Mouse (Mus musculus) cerebellum, postnatal 4 days (tissue): ENCODE results near the gene C2cd2.

ENCODE experiments used
- DNase-seq, 2 experiments: peaks; one replicate each; pipeline ENCODE4 v3.0.0; 2022; ENCODE audit warnings: low spot score in 2 of 2, mixed read lengths in 1 of 2

C2cd2 gene

DNA sequence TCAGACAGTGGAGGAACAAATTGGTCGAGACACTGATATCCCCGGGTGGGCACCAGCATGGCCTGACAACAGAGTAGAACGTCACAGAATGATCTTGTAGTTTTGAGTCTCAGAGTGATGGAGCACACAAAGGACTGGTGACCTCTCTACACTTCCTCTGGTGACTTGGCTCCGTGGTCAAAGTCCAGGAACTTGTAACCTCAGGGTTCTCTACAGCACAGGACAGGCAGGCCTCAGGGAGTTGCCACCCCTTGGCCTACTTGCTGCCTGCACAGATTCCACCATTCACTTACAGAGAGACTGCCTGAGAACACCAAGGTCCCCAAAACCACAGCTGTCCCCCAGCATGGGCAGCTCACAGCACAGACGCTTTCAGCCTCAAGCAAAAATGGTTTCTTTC lies 147.1 kb downstream of the C2cd2 start:
- no peak for DNase-seq

DNA sequence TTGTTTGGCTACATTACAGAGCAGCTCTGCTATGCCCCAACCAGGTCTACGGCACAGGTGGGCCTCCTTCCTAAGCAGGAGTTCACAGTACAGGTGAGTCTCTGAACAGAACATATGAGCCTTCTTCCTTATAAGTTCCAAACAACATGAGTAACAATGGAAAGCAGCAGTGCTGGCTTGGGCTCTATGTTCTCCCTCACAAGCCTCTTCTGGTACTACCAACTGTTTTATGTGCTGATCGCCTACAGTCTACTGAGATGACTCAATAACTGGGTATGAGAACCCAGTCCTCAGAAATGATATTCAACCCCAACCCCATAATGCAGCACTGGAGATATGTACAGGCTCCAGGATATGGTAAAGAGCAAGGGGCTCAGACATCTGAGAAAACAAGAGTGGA lies 148.3 kb downstream of the C2cd2 start:
- DNase-seq, result no peak

DNA sequence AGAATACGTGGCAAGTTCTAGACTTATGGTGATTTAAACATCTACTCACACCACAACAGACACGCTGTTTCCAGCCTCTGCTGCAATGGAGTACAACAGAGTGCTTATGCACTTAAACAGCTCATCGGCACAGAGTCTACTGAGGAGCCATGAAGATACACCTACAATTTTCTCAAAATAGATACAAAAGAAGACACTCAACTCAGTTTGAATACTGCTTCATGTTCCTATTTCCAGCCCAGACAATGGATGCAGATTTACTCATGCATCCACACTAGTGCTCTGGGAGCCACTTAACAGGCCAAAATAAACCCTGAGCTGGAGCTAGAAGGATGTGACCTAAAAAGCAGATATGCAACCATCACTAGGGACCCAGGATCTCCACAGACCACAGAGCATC lies 153.5 kb downstream of the C2cd2 start:
- DNase-seq, result no peak

DNA sequence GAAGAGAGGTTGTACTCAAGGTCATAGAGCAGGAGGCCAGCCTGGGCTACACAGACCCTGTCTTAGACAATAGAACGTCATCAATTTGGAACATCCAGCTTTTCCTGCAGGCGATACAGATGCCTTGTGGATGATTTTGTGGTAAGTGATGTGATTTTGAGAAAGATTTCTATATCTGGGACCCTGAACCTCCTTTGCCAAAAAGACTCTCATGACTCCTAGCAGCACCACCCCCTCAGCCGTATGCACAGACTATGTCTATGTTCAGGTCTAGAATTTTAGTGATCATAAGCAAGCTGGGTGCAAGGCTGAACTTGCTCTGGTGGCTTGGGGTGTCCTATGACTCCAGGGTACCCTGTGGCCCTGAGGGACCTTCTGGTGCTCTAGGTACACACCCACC lies 156.8 kb downstream of the C2cd2 start:
- no peak for DNase-seq
